Mouse (Mus musculus) MEL (cell line): Measurements from ENCODE around the gene Psors1c2.

Experiments used
- CHD1 ChIP-seq: IDR thresholded peaks from 2 replicates; pipeline ENCODE4 v1.6.1; 2012; ENCODE audit warnings: low read depth, mild to moderate bottlenecking, inconsistent platforms, low read length, improper control_type of control experiment
- HCFC1 ChIP-seq: IDR thresholded peaks from 2 replicates; pipeline ENCODE4 v1.6.1; 2012; ENCODE audit warnings: low read depth, mild to moderate bottlenecking, inconsistent platforms, low read length, improper control_type of control experiment, moderate library complexity
- KAT2A ChIP-seq: conservative IDR thresholded peaks from 2 replicates; pipeline ENCODE4 v1.6.1; 2012; ENCODE audit warnings: low read depth, low read length, improper control_type of control experiment, inconsistent platforms
- MEF2A ChIP-seq: IDR thresholded peaks from 2 replicates; pipeline ENCODE4 v1.6.1; 2014; ENCODE audit warnings: low read depth, mild to moderate bottlenecking, inconsistent platforms, low read length, improper control_type of control experiment; ENCODE audit not compliant: poor library complexity, insufficient replicate concordance, severe bottlenecking; ENCODE audit errors: extremely low read depth
- POLR2A ChIP-seq, 2 experiments: IDR thresholded peaks; 2 replicates each; pipeline ENCODE4 v1.6.1; 2011 to 2012; ENCODE audit warnings: low read length in 2 of 2, mild to moderate bottlenecking in 2 of 2, control low read depth in 1 of 2, improper control_type of control experiment in 1 of 2, low read depth in 1 of 2, moderate library complexity in 1 of 2; ENCODE audit not compliant: control insufficient read depth in 1 of 2, insufficient read depth in 1 of 2, poor library complexity in 1 of 2

GRCm38 (mm10) chr17:35542761-35543411, 9.9 kb downstream of the Psors1c2 start:
- TF ChIP-seq MEF2A = no peak
- no peak for TF ChIP-seq POLR2A (IDR thresholded peaks at IDR 0.05; ENCODE audit: control insufficient read depth in 1 of 2, insufficient read depth in 1 of 2, low read depth in 1 of 2, low read length in 2 of 2, poor library complexity in 1 of 2)
- no peak for TF ChIP-seq CHD1
- TF ChIP-seq KAT2A = no peak
- no peak for TF ChIP-seq HCFC1
